Mouse (Mus musculus): Measurements from ENCODE around the gene Gm9803. TPM values are rescaled to one million over a fixed set of nuclear protein-coding genes. Genes with fewer than 3 reads are reported as not detected.
"Not testable (repeated sequence)": the region's sequence is repeated elsewhere in the genome, so short reads cannot be mapped to it uniquely, and the experiment has no call there.

Gene Gm9803
- polyA plus RNA-seq (2014; fragmentation: Nextera tagmentation; extraction: Ambion mirVana), result 11.1 and 12.2 TPM in 2 replicates

GRCm38 (mm10) chr10:43523931-43524330 is at the start of gene Gm9803:
Gene Gm9803 (plus strand): TSS chr10:43524084.
- not testable (repeated sequence) for H3K27ac ChIP-seq (ENCODE audit: low read depth, low read length); H3K9me3 ChIP-seq (ENCODE audit: control insufficient read depth, low read length); H3K4me3 ChIP-seq (ENCODE audit: low read depth, low read length); H3K27me3 ChIP-seq (ENCODE audit: control insufficient read depth, insufficient read depth, low read length); DNase-seq (ENCODE audit: low spot score); H3K9ac ChIP-seq (ENCODE audit: low read length); ATAC-seq (replicated peaks; ENCODE audit: low FRiP score); H3K36me3 ChIP-seq (ENCODE audit: control insufficient read depth, insufficient read depth, low read length); H3K4me2 ChIP-seq (ENCODE audit: low read depth, low read length, severe bottlenecking)
- H3K4me1 ChIP-seq (replicated peaks; ENCODE audit: control insufficient read depth, insufficient read depth, low read length), result peaks cover 14% of the 10 kb centered on the region
- WGBS, result 97% methylated on average over 10 of the region's 10 CpGs

- DNase-seq (ENCODE audit: low spot score) (no peak), ATAC-seq (replicated peaks; ENCODE audit: low FRiP score) (no peak)
- no peak overlapping the region for H3K4me3 ChIP-seq (ENCODE audit: low read depth, low read length)
- 59% methylated on average over 4 of the region's 4 CpGs for WGBS
- no peak overlapping the region for H3K4me2 ChIP-seq (ENCODE audit: low read depth, low read length, severe bottlenecking)
- H3K27ac ChIP-seq (ENCODE audit: low read depth, low read length), result no peak overlapping the region
- H3K9me3 ChIP-seq (ENCODE audit: control insufficient read depth, low read length), result no peaks in the 10 kb centered on the region
- H3K36me3 ChIP-seq (ENCODE audit: control insufficient read depth, insufficient read depth, low read length), result no peaks in the 10 kb centered on the region
- H3K9ac ChIP-seq (ENCODE audit: low read length), result no peak overlapping the region
- no peaks in the 10 kb centered on the region for H3K27me3 ChIP-seq (ENCODE audit: control insufficient read depth, insufficient read depth, low read length)
- peaks cover 4% of the 10 kb centered on the region; the same call in 1 of the 2 replicates for H3K4me1 ChIP-seq (replicated peaks; ENCODE audit: control insufficient read depth, insufficient read depth, low read length)
These were observed 48.5 kb upstream of the Gm9803 start for GRCm38 (mm10) chr10:43475376-43475775.

- no peak for DNase-seq (ENCODE audit: low spot score)
- Histone ChIP-seq H3K27ac (ENCODE audit: low read depth, low read length) (peak overlapping the region; percentile 94), H3K4me3 (ENCODE audit: low read depth, low read length) (peak overlapping the region; percentile 87), H3K9ac (ENCODE audit: low read length) (peak overlapping the region; percentile 99), H3K9me3 (ENCODE audit: control insufficient read depth, low read length) (no peaks in the 10 kb centered on the region), H3K4me2 (ENCODE audit: low read depth, low read length, severe bottlenecking) (peak overlapping the region; percentile 95), H3K36me3 (ENCODE audit: control insufficient read depth, insufficient read depth, low read length) (no peaks in the 10 kb centered on the region), H3K4me1 (replicated peaks; ENCODE audit: control insufficient read depth, insufficient read depth, low read length) (peaks cover 13% of the 10 kb centered on the region; the same call in 1 of the 2 replicates), H3K27me3 (ENCODE audit: control insufficient read depth, insufficient read depth, low read length) (no peaks in the 10 kb centered on the region)
- ATAC-seq (replicated peaks; ENCODE audit: low FRiP score), result no peak
- WGBS, result 2% methylated on average over 9 of the region's 9 CpGs
These were observed 46.4 kb upstream of the Gm9803 start for GRCm38 (mm10) chr10:43477459-43477858.

GRCm38 (mm10) chr10:43477865-43478681 is 45.8 kb upstream of the Gm9803 start:
- H3K36me3 ChIP-seq (ENCODE audit: control insufficient read depth, insufficient read depth, low read length), result no peaks in the 10 kb centered on the region
- H3K4me3 ChIP-seq (ENCODE audit: low read depth, low read length), result peak overlapping the region; percentile 87
- under 1% methylated on average over 42 of the region's 42 CpGs for WGBS
- DNase-seq (ENCODE audit: low spot score) (peak; percentile 85), ATAC-seq (replicated peaks; ENCODE audit: low FRiP score) (peak; percentile 71)
- H3K4me1 ChIP-seq (replicated peaks; ENCODE audit: control insufficient read depth, insufficient read depth, low read length), result peaks cover 19% of the 10 kb centered on the region; the same call in 1 of the 2 replicates
- no peaks in the 10 kb centered on the region for H3K9me3 ChIP-seq (ENCODE audit: control insufficient read depth, low read length)
- peak overlapping the region; percentile 99 for H3K9ac ChIP-seq (ENCODE audit: low read length)
- peak overlapping the region; percentile 94 for H3K27ac ChIP-seq (ENCODE audit: low read depth, low read length)
- peak overlapping the region; percentile 95 for H3K4me2 ChIP-seq (ENCODE audit: low read depth, low read length, severe bottlenecking)
- no peaks in the 10 kb centered on the region for H3K27me3 ChIP-seq (ENCODE audit: control insufficient read depth, insufficient read depth, low read length)

- under 1% methylated on average over 95 of the region's 101 CpGs for WGBS
- Histone ChIP-seq H3K9me3 (ENCODE audit: control insufficient read depth, low read length) (no peaks in the 10 kb centered on the region), H3K4me3 (ENCODE audit: low read depth, low read length) (peak within 1 kb of the TSS; percentile 87), H3K27ac (ENCODE audit: low read depth, low read length) (peak within 1 kb of the TSS; percentile 94), H3K27me3 (ENCODE audit: control insufficient read depth, insufficient read depth, low read length) (no peaks in the 10 kb centered on the region), H3K4me2 (ENCODE audit: low read depth, low read length, severe bottlenecking) (peak within 1 kb of the TSS; percentile 95), H3K36me3 (ENCODE audit: control insufficient read depth, insufficient read depth, low read length) (no peaks in the 10 kb centered on the region), H3K4me1 (replicated peaks; ENCODE audit: control insufficient read depth, insufficient read depth, low read length) (peaks cover 26% of the 10 kb centered on the region; the same call in 1 of the 2 replicates), H3K9ac (ENCODE audit: low read length) (peak within 1 kb of the TSS; percentile 99)
- ATAC-seq (replicated peaks; ENCODE audit: low FRiP score) (peak; percentile 60), DNase-seq (ENCODE audit: low spot score) (peak; percentile 87)
These were observed 45.0 kb upstream of the Gm9803 start, which contains the start of gene Bend3 for GRCm38 (mm10) chr10:43478751-43479435. Gene Bend3 (plus strand): TSS chr10:43478831.

GRCm38 (mm10) chr10:43479436-43480157 is 44.3 kb upstream of the Gm9803 start:
- H3K4me2 ChIP-seq (ENCODE audit: low read depth, low read length, severe bottlenecking), result peak overlapping the region; percentile 95
- DNase-seq (ENCODE audit: low spot score) (peak; percentile 92), ATAC-seq (replicated peaks; ENCODE audit: low FRiP score) (peak; percentile 82)
- under 1% methylated on average over 85 of the region's 103 CpGs for WGBS
- no peaks in the 10 kb centered on the region for H3K36me3 ChIP-seq (ENCODE audit: control insufficient read depth, insufficient read depth, low read length)
- H3K27me3 ChIP-seq (ENCODE audit: control insufficient read depth, insufficient read depth, low read length), result no peaks in the 10 kb centered on the region
- no peaks in the 10 kb centered on the region for H3K9me3 ChIP-seq (ENCODE audit: control insufficient read depth, low read length)
- H3K4me1 ChIP-seq (replicated peaks; ENCODE audit: control insufficient read depth, insufficient read depth, low read length), result peaks cover 26% of the 10 kb centered on the region; the same call in 1 of the 2 replicates
- peak overlapping the region; percentile 99 for H3K9ac ChIP-seq (ENCODE audit: low read length)
- peak overlapping the region; percentile 87 for H3K4me3 ChIP-seq (ENCODE audit: low read depth, low read length)
- peak overlapping the region; percentile 94 for H3K27ac ChIP-seq (ENCODE audit: low read depth, low read length)

GRCm38 (mm10) chr10:43480227-43480849 is 43.5 kb upstream of the Gm9803 start:
- ATAC-seq (replicated peaks; ENCODE audit: low FRiP score), result no peak
- no peaks in the 10 kb centered on the region for H3K27me3 ChIP-seq (ENCODE audit: control insufficient read depth, insufficient read depth, low read length)
- no peaks in the 10 kb centered on the region for H3K9me3 ChIP-seq (ENCODE audit: control insufficient read depth, low read length)
- peak overlapping the region; percentile 99 for H3K9ac ChIP-seq (ENCODE audit: low read length)
- peaks cover 26% of the 10 kb centered on the region; the same call in 1 of the 2 replicates for H3K4me1 ChIP-seq (replicated peaks; ENCODE audit: control insufficient read depth, insufficient read depth, low read length)
- 5% methylated on average over 13 of the region's 13 CpGs for WGBS
- H3K4me2 ChIP-seq (ENCODE audit: low read depth, low read length, severe bottlenecking), result peak overlapping the region; percentile 95
- H3K27ac ChIP-seq (ENCODE audit: low read depth, low read length), result peak overlapping the region; percentile 94; the same call in 1 of the 2 replicates
- H3K36me3 ChIP-seq (ENCODE audit: control insufficient read depth, insufficient read depth, low read length), result no peaks in the 10 kb centered on the region
- DNase-seq (ENCODE audit: low spot score), result no peak
- peak overlapping the region; percentile 87 for H3K4me3 ChIP-seq (ENCODE audit: low read depth, low read length)

GRCm38 (mm10) chr10:43481179-43481578 is 42.7 kb upstream of the Gm9803 start:
- ATAC-seq (replicated peaks; ENCODE audit: low FRiP score) (no peak), DNase-seq (ENCODE audit: low spot score) (no peak)
- H3K4me1 ChIP-seq (replicated peaks; ENCODE audit: control insufficient read depth, insufficient read depth, low read length), result peaks cover 26% of the 10 kb centered on the region; the same call in 1 of the 2 replicates
- no peaks in the 10 kb centered on the region for H3K9me3 ChIP-seq (ENCODE audit: control insufficient read depth, low read length)
- WGBS, result 34% methylated on average over 4 of the region's 4 CpGs
- H3K4me2 ChIP-seq (ENCODE audit: low read depth, low read length, severe bottlenecking), result 0 out of 2 replicates have a peak overlapping the region, but pooled peaks have one; percentile 95
- H3K9ac ChIP-seq (ENCODE audit: low read length), result no peak overlapping the region
- no peak overlapping the region for H3K4me3 ChIP-seq (ENCODE audit: low read depth, low read length)
- no peak overlapping the region for H3K27ac ChIP-seq (ENCODE audit: low read depth, low read length)
- no peaks in the 10 kb centered on the region for H3K27me3 ChIP-seq (ENCODE audit: control insufficient read depth, insufficient read depth, low read length)
- H3K36me3 ChIP-seq (ENCODE audit: control insufficient read depth, insufficient read depth, low read length), result no peaks in the 10 kb centered on the region
